In the genomic region with DNA sequence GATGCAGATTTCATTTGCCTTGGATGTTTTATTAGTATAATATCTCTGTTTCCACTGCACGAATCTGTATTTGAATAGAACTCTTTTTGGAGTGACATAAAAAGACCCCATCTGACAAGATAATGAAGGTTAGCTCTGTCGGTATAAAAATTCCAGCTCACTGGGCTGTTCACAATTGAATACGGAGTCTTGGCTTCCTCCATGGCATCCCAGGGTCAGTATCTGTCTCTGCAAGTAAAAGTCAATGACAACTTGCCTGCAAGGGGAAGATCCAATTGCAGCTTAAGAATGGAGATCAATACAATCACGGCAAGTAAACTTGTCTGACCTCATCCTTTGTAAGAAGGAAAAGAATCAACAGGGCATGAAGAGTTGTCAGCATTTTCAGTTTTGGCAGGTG, we compare ENCODE assay signal across 14 mouse cellular contexts.
DNase-seq lines count a peak whose midpoint lies in the region.
"Had no signal": no experiment of that assay in that cellular context is flagged by ENCODE, and none has a peak within 500 bp of the region (broad histone marks: within the 10 kb centered on the region; RNA-seq: fewer than 3 reads in every experiment).

No protein-coding gene starts in this region.

- intact Hi-C loops in left cerebral cortex, postnatal 4 days (cut with DNase I), result no loop called here
- intact Hi-C loops in left cerebral cortex, postnatal 36 days (cut with DNase I), result no loop called here

- peak; percentile 40 to 60 for DNase-seq in cerebellum, postnatal 14 days
- DNase-seq in cerebellum, adult 9-11 months, result no peak
- peak; percentile 8 for DNase-seq in left cerebral cortex, postnatal 4 days
- DNase-seq in left cerebral cortex, postnatal 36 days (ENCODE audit: low spot score in 2 of 2), result no peak
- DNase-seq in retina, postnatal 1 day, result peak; percentile 20
- no peak for DNase-seq in retina, embryonic 14.5 days (ENCODE audit: low spot score)
- DNase-seq in right cerebral cortex, postnatal 36 days (ENCODE audit: low spot score in 2 of 2), result no peak
- DNase-seq: adrenal gland, adult 2 months; adrenal gland, postnatal 10 days; adrenal gland, postnatal 25 days; cerebellum, adult 11-12 months; cerebellum, adult 2 months; cerebellum, postnatal 25 days; forebrain, postnatal 0 days had no signal

Comparison
In these comparisons a context has a peak if more than half of its experiments do, and no peak if none do; other contexts are left out.
1. DNase-seq: peak in cerebellum, postnatal 14 days (2 of 2), left cerebral cortex, postnatal 4 days (single experiment) and retina, postnatal 1 day (single experiment); none in cerebellum, adult 9-11 months (single experiment), left cerebral cortex, postnatal 36 days (0 of 2), retina, embryonic 14.5 days (single experiment) and right cerebral cortex, postnatal 36 days (0 of 2).